Mouse (Mus musculus) megakaryocyte, embryonic 14.5 days (primary cell): Measurements from ENCODE around the gene Endod1.

Experiments
- FLI1 ChIP-seq: IDR thresholded peaks from 2 replicates; pipeline ENCODE4 v1.6.1; 2012; ENCODE audit warnings: low read length, inconsistent platforms, mixed read lengths
- GATA1 ChIP-seq: IDR thresholded peaks from 3 replicates; pipeline ENCODE4 v1.6.1; 2012; ENCODE audit warnings: mixed read lengths, low read length, inconsistent platforms, borderline replicate concordance

- TF ChIP-seq GATA1: no peak
- TF ChIP-seq FLI1: no peak
Observed at GRCm38 (mm10) chr9:14409153-14409552, 27.8 kb upstream of the Endod1 start.
